In the genomic region with DNA sequence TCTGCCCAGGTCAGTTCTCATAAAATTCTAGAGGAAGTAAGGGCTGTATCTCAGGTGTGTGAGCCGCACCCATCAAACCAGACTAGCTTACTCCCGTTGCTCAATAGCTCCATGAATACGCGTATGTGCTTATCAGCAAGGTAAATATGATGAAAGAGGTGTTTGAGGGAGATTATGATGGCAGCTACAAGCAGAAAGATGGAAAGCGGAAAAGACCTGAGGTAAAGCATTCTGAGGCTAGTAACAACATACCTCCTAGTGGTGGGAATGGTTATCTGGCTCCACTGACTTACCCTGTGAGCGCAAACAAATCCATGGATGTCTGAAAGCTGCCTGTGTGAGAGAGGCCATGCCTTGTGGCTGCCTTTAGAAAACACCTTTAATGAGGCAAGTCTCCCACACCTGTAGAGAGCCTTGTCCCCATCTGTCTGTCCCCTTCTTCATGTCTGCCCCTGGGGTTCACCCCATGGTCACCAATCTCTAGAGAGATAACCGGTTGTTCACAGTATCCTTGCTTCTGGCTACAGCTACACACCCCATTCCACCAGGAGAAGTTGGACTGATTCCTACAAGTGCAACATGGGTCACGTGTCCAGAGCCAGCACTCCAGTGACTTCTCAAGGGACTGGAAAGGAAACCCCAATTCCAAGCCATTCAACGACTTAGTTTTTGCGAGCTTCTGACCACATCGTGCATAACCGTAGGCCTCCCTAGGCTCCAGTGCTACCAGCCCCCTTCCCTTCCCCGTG, we compare ENCODE assay signal across 10 mouse cellular contexts. TPM values are rescaled to one million over a fixed set of nuclear protein-coding genes. Genes with fewer than 3 reads are reported as not detected.
DNase-seq lines count a peak whose midpoint lies in the region; ATAC-seq and TF ChIP-seq lines count a peak whose summit lies in the region.
"Had no signal": no experiment of that assay in that cellular context is flagged by ENCODE, and none has a peak within 500 bp of the region (broad histone marks: within the 10 kb centered on the region; RNA-seq: fewer than 3 reads in every experiment).

No protein-coding gene starts in this region.

- no peak overlapping the region for H3K4me3 ChIP-seq in lung, embryonic 15.5 days
- no peak overlapping the region for H3K4me3 ChIP-seq in thymus, adult 2 months (ENCODE audit: control insufficient read depth, insufficient read depth, low read length)
- H3K4me3 ChIP-seq: midbrain, embryonic 10.5 days had no signal

- H3K4me1 ChIP-seq in lung, embryonic 15.5 days: peaks cover 14% of the 10 kb centered on the region
- H3K4me1 ChIP-seq in thymus, adult 2 months (replicated peaks; ENCODE audit: control insufficient read depth, insufficient read depth, low read length): peaks cover 8% of the 10 kb centered on the region

- peak overlapping the region; percentile 74 for H3K27ac ChIP-seq in lung, embryonic 15.5 days
- H3K27ac ChIP-seq in thymus, adult 2 months (ENCODE audit: control insufficient read depth, insufficient read depth, low read length): no peak overlapping the region
- H3K27ac ChIP-seq: midbrain, embryonic 10.5 days had no signal

- ATAC-seq in lung, embryonic 15.5 days (ENCODE audit: borderline replicate concordance, extremely low read depth, low FRiP score, low TSS enrichment): peak; percentile 53; the same call in 1 of the 2 replicates

- no peaks in the 10 kb centered on the region for H3K27me3 ChIP-seq in lung, embryonic 15.5 days
- no peaks in the 10 kb centered on the region for H3K27me3 ChIP-seq in thymus, adult 2 months (ENCODE audit: control insufficient read depth, insufficient read depth, low read length)

- H3K9me3 ChIP-seq in lung, embryonic 15.5 days: no peaks in the 10 kb centered on the region
- H3K9me3 ChIP-seq: midbrain, embryonic 10.5 days had no signal

- no peak for TF ChIP-seq POLR2A in thymus, adult 2 months (IDR thresholded peaks at IDR 0.05; ENCODE audit: control insufficient read depth, extremely low read depth, insufficient read depth, low read length, poor library complexity)

- peak; percentile 27 for DNase-seq in gastrocnemius, adult 18-20 months (ENCODE audit: low spot score)
- DNase-seq in gastrocnemius, postnatal 10 days: no peak
- DNase-seq in ZHBTc4 (ENCODE audit: low read depth, low spot score): peak; percentile 44
- DNase-seq in kidney, adult 8-10 months: peak; percentile 9 to 14
- no peak for DNase-seq in ovary, postnatal 36 days (ENCODE audit: low spot score)
- no peak for DNase-seq in spleen, adult 12 weeks (ENCODE audit: low spot score)
- no peak for DNase-seq in thymus, adult 2 months
- DNase-seq: cerebellum, adult 11 months had no signal

- H3K9ac ChIP-seq in lung, embryonic 15.5 days: no peak overlapping the region

- no peak overlapping the region for H3K4me2 ChIP-seq in lung, embryonic 15.5 days

- WGBS in lung, embryonic 15.5 days: 55% methylated on average over 13 of the region's 13 CpGs
- 88% methylated on average over 13 of the region's 13 CpGs for WGBS in thymus, adult 2 months

- no peak for TF ChIP-seq CTCF in thymus, adult 2 months (IDR thresholded peaks at IDR 0.05; ENCODE audit: borderline replicate concordance, control insufficient read depth, extremely low read depth, insufficient read depth, low read length, poor library complexity)

- no peaks in the 10 kb centered on the region for H3K36me3 ChIP-seq in lung, embryonic 15.5 days
- H3K36me3 ChIP-seq in thymus, adult 2 months (ENCODE audit: control insufficient read depth, insufficient read depth, low read length): no peaks in the 10 kb centered on the region
- H3K36me3 ChIP-seq: midbrain, embryonic 10.5 days had no signal

RNA-seq across cellular contexts. Expression of gene Kras, which starts 6.1 kb away (rescaled TPM):
- 10 to 100 TPM; 12.5 to 21.4 TPM for total RNA-seq in gastrocnemius, adult 18-20 months (2021)
- 10 to 100 TPM; 24.1 to 27.6 TPM for total RNA-seq in gastrocnemius, postnatal 10 days (2021)
- 92.2 and 99.5 TPM in 2 replicates for polyA plus RNA-seq in lung, embryonic 15.5 days (2015; fragmentation: Nextera tagmentation; extraction: Ambion mirVana)
- 30.3 and 36.2 TPM in 2 replicates for polyA plus RNA-seq in thymus, adult 2 months (2012; rRNA removed)

RNA-seq across cellular contexts. Expression of gene Etfrf1, which starts 45.2 kb away (rescaled TPM):
- 10 to 100 TPM; 57.4 to 57.6 TPM for total RNA-seq in gastrocnemius, adult 18-20 months (2021)
- total RNA-seq in gastrocnemius, postnatal 10 days (2021): 10 to 100 TPM; 58.8 to 64.4 TPM
- polyA plus RNA-seq in lung, embryonic 15.5 days (2015; fragmentation: Nextera tagmentation; extraction: Ambion mirVana): 26.5 and 26.7 TPM in 2 replicates
- 5.1 and 5.3 TPM in 2 replicates for polyA plus RNA-seq in thymus, adult 2 months (2012; rRNA removed)

RNA-seq across cellular contexts. Expression of gene Casc1, which starts 45.3 kb away (rescaled TPM):
- total RNA-seq in gastrocnemius, adult 18-20 months (2021): under 1 TPM in 1 of 2 experiments, not detected in 1; 0.17 TPM
- under 1 TPM; 0.19 to 0.29 TPM for total RNA-seq in gastrocnemius, postnatal 10 days (2021)
- 0.79 and 1.3 TPM in 2 replicates for polyA plus RNA-seq in lung, embryonic 15.5 days (2015; fragmentation: Nextera tagmentation; extraction: Ambion mirVana)
- polyA plus RNA-seq in thymus, adult 2 months (2012; rRNA removed): 1.2 and 1.6 TPM in 2 replicates

Comparison
In these comparisons a context has a peak if more than half of its experiments do, and no peak if none do; other contexts are left out.
1. DNase-seq: peak in gastrocnemius, adult 18-20 months (single experiment), ZHBTc4 (single experiment) and kidney, adult 8-10 months (2 of 2); none in gastrocnemius, postnatal 10 days (single experiment), ovary, postnatal 36 days (single experiment), spleen, adult 12 weeks (single experiment) and thymus, adult 2 months (single experiment).